Mouse (Mus musculus): ENCODE results near the gene Olfr641. TPM values are rescaled to one million over a fixed set of nuclear protein-coding genes. Genes with fewer than 3 reads are reported as not detected.

The Olfr641 gene
- polyA plus RNA-seq (2015; fragmentation: Illumina TruSeq; extraction: RNeasy Lipid Tissue Mini Kit (QIAGEN cat#74804); ENCODE audit: insufficient read depth, low replicate concordance), result not detected

DNA sequence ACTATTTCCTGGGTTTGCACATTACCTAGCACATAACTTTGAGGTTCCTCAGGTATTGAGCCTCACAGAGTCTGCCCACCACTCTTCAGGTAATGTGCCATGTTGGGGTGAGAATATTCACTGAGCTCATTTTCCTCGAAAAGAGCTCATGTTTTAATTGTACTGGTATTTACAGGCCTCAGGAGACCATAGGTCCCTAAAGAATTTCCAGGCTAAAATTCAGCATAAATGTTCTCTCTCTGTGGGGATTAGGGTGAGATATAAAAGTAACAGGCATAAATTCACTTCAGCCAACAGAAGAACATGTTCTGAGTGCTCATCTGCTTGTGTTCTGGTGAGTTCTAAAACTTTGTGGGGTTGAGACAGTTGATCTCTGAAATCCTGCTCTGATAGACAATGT lies at the start of gene Olfr641:
Gene Olfr641 (plus strand): TSS at position 301 of the 400 bp plus-strand sequence.

DNA sequence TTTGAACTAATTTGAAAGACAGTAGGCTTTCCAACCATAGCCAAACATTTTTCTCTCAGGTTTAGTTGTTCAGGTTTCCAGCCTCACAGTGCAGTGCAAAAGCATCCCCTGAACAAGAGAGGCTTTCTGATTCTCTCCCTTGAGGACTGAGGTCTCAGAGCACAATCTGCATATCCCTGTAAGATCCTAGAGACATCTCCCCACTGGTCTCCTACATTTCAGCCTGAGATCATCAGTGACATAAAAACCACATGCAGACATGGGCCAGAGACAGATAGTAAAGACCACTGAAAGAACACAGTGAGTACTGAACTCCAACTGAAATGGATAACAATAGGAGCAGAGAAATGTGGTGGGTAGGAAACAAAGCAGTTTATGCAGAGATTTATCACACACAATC lies 36.8 kb upstream of the Olfr641 start, which contains the start of gene Olfr638:
Gene Olfr638 (plus strand): TSS at position 301 of the 400 bp plus-strand sequence.

DNA sequence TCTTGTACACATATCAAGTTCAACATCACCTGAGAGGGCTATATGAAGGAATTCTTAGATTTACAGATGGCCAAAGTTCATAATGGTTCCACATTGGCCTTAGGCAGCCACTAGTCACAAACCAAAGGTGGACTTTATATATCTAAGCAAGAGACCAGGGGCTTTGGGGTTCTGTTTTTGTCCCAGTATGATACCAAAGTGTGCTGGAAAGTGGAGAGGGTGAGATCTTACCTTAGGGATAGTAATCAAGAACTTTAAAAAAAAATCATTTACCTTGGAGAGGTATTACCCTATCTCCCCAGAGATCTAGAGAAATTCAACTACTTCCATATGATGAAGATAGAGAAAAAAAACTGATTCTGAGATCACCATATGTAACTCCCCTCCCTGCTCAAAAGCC lies 18.0 kb upstream of the Olfr641 start, which contains the start of gene Olfr639:
Gene Olfr639 (minus strand): TSS at position 101 of the 400 bp plus-strand sequence.

DNA sequence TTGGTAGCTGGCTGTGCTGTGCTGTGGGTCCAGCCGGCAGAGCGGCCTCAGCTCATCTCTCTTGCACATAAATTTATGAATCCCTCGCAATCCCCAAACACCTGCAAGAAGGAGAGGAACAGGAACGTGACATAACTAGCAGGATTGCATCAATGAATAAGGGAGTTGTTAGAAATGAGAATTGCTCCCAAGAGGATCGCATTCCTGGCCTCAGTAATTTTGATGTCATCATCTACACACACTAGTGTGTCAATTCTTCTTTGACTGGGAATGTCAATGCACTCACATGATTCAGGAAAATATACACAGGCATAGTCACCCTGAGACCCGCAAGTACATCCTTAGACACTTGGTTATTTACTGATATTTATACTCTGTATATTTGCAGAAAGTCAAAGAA lies 9.8 kb upstream of the Olfr641 start, which contains the start of gene Olfr640:
Gene Olfr640 (minus strand): TSS at position 101 of the 400 bp plus-strand sequence.

DNA sequence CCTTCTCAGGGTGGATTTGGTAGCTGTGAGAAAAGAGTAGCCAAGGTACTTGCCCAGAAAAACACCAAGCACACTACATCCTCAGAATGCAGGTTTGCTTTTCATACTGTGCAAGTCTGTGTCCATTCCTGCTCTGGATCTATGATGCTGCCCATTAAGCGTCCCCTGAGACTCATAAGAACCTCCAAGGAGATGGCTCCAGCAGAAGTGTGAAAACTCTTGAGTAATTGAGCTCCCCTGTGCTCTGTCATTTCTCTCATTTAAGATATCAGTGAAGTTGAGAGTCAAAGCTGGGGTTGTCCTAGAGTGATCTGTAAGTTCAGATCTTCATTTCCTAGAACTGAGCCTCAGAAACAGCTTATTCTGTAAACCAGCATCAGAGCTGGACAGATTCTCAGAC lies 17.3 kb downstream of the Olfr641 start, which contains the start of gene Olfr642:
Gene Olfr642 (minus strand): TSS at position 101 of the 400 bp plus-strand sequence.

DNA sequence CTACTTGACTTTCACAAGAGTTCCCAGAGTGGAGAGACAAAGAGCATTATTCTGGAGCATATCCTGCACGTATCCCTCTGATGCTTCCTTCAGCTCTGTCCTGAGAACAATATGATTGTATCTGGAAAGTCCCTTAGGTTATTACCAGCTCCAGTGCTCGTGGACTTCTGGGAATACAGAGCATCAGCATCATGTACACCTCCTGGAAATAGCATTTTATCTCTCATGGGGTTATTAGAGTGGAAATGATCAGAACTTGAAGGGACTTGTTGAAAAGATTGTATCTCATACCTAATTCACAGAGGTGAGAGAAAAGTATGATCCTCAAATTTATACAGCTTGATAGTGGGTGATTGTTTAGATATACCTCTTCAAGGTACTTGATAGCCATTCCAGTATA lies 26.1 kb downstream of the Olfr641 start, which contains the start of gene 4930516K23Rik:
Gene 4930516K23Rik (minus strand): TSS at position 101 of the 400 bp plus-strand sequence.

DNA sequence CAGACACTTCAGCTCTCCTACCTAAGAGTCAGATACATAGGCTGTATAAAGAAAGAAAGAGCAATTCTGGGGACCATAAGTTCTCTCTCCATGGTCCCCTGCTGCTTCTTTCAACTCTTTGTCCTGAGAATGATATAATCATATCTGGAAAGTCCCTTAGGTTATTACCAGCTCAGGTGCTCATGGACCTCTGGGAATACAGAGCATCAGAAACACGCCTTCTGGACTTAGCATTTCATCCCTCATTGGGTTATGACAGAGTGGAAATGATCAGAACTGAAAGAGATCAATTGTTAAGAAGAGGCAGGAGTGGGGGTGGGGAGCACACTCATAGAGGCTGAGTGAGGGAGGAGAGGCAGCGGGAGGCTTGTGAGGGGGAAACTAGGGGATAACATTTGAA lies 36.5 kb downstream of the Olfr641 start, which contains the start of gene Olfr644:
Gene Olfr644 (minus strand): TSS at position 101 of the 400 bp plus-strand sequence.

DNA sequence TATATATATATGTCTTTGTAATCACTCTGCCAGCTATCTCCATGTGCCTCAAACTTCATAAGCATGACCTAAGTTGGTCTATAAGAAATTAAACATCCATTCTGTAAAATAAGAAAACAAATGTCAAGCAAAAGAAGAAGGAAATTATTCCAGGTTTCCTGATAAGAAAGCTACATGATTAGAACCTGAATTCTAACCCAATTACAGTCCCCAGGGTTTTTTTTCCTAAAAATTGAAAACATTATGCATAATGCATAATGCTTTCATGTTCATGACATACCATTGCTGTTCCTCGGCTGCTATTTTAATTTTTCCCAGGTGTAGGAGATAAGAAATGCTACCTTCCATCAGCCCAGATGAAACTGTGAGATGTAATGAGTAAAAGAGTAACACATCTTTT lies 50.1 kb downstream of the Olfr641 start, which contains the start of gene Olfr645:
Gene Olfr645 (minus strand): TSS at position 101 of the 400 bp plus-strand sequence.

Other genes with a start within 250 kb of the Olfr641 start
- not detected for gene Olfr67, start 243.6 kb upstream of the Olfr641 start, polyA plus RNA-seq (2015; fragmentation: Illumina TruSeq; extraction: RNeasy Lipid Tissue Mini Kit (QIAGEN cat#74804); ENCODE audit: insufficient read depth, low replicate concordance)
- 4,439 TPM for gene Hbb-bt, start 221.4 kb upstream of the Olfr641 start, polyA plus RNA-seq (2015; fragmentation: Illumina TruSeq; extraction: RNeasy Lipid Tissue Mini Kit (QIAGEN cat#74804); ENCODE audit: insufficient read depth, low replicate concordance)
- 24,371 TPM for gene Hbb-bs, start 207.3 kb upstream of the Olfr641 start, polyA plus RNA-seq (2015; fragmentation: Illumina TruSeq; extraction: RNeasy Lipid Tissue Mini Kit (QIAGEN cat#74804); ENCODE audit: insufficient read depth, low replicate concordance)
- not detected for gene Hbb-bh2, start 194.9 kb upstream of the Olfr641 start, polyA plus RNA-seq (2015; fragmentation: Illumina TruSeq; extraction: RNeasy Lipid Tissue Mini Kit (QIAGEN cat#74804); ENCODE audit: insufficient read depth, low replicate concordance)
- gene Hbb-bh1, start 192.3 kb upstream of the Olfr641 start, polyA plus RNA-seq (2015; fragmentation: Illumina TruSeq; extraction: RNeasy Lipid Tissue Mini Kit (QIAGEN cat#74804); ENCODE audit: insufficient read depth, low replicate concordance), result 0.80 TPM
- gene Hbb-y, start 182.2 kb upstream of the Olfr641 start, polyA plus RNA-seq (2015; fragmentation: Illumina TruSeq; extraction: RNeasy Lipid Tissue Mini Kit (QIAGEN cat#74804); ENCODE audit: insufficient read depth, low replicate concordance), result not detected
- not detected for gene Olfr66, start 149.2 kb upstream of the Olfr641 start, polyA plus RNA-seq (2015; fragmentation: Illumina TruSeq; extraction: RNeasy Lipid Tissue Mini Kit (QIAGEN cat#74804); ENCODE audit: insufficient read depth, low replicate concordance)
- not detected for gene Olfr64, start 141.0 kb upstream of the Olfr641 start, polyA plus RNA-seq (2015; fragmentation: Illumina TruSeq; extraction: RNeasy Lipid Tissue Mini Kit (QIAGEN cat#74804); ENCODE audit: insufficient read depth, low replicate concordance)
- gene Olfr65, start 132.0 kb upstream of the Olfr641 start, polyA plus RNA-seq (2015; fragmentation: Illumina TruSeq; extraction: RNeasy Lipid Tissue Mini Kit (QIAGEN cat#74804); ENCODE audit: insufficient read depth, low replicate concordance), result not detected
- not detected for gene Olfr631, start 106.6 kb upstream of the Olfr641 start, polyA plus RNA-seq (2015; fragmentation: Illumina TruSeq; extraction: RNeasy Lipid Tissue Mini Kit (QIAGEN cat#74804); ENCODE audit: insufficient read depth, low replicate concordance)
- not detected for gene Olfr632, start 101.1 kb upstream of the Olfr641 start, polyA plus RNA-seq (2015; fragmentation: Illumina TruSeq; extraction: RNeasy Lipid Tissue Mini Kit (QIAGEN cat#74804); ENCODE audit: insufficient read depth, low replicate concordance)
- gene Olfr633, start 91.0 kb upstream of the Olfr641 start, polyA plus RNA-seq (2015; fragmentation: Illumina TruSeq; extraction: RNeasy Lipid Tissue Mini Kit (QIAGEN cat#74804); ENCODE audit: insufficient read depth, low replicate concordance), result not detected
- not detected for gene Olfr635, start 64.3 kb upstream of the Olfr641 start, polyA plus RNA-seq (2015; fragmentation: Illumina TruSeq; extraction: RNeasy Lipid Tissue Mini Kit (QIAGEN cat#74804); ENCODE audit: insufficient read depth, low replicate concordance)
- not detected for gene Olfr638, start 36.7 kb upstream of the Olfr641 start, polyA plus RNA-seq (2015; fragmentation: Illumina TruSeq; extraction: RNeasy Lipid Tissue Mini Kit (QIAGEN cat#74804); ENCODE audit: insufficient read depth, low replicate concordance)
- not detected for gene Olfr639, start 18.1 kb upstream of the Olfr641 start, polyA plus RNA-seq (2015; fragmentation: Illumina TruSeq; extraction: RNeasy Lipid Tissue Mini Kit (QIAGEN cat#74804); ENCODE audit: insufficient read depth, low replicate concordance)
- gene Olfr640, start 9.9 kb upstream of the Olfr641 start, polyA plus RNA-seq (2015; fragmentation: Illumina TruSeq; extraction: RNeasy Lipid Tissue Mini Kit (QIAGEN cat#74804); ENCODE audit: insufficient read depth, low replicate concordance), result not detected
- gene Olfr642, start 17.2 kb downstream of the Olfr641 start, polyA plus RNA-seq (2015; fragmentation: Illumina TruSeq; extraction: RNeasy Lipid Tissue Mini Kit (QIAGEN cat#74804); ENCODE audit: insufficient read depth, low replicate concordance), result not detected
- not detected for gene 4930516K23Rik, start 26.0 kb downstream of the Olfr641 start, polyA plus RNA-seq (2015; fragmentation: Illumina TruSeq; extraction: RNeasy Lipid Tissue Mini Kit (QIAGEN cat#74804); ENCODE audit: insufficient read depth, low replicate concordance)
- not detected for gene Olfr644, start 36.4 kb downstream of the Olfr641 start, polyA plus RNA-seq (2015; fragmentation: Illumina TruSeq; extraction: RNeasy Lipid Tissue Mini Kit (QIAGEN cat#74804); ENCODE audit: insufficient read depth, low replicate concordance)
- not detected for gene Olfr645, start 50.0 kb downstream of the Olfr641 start, polyA plus RNA-seq (2015; fragmentation: Illumina TruSeq; extraction: RNeasy Lipid Tissue Mini Kit (QIAGEN cat#74804); ENCODE audit: insufficient read depth, low replicate concordance)
- not detected for gene Olfr646, start 69.4 kb downstream of the Olfr641 start, polyA plus RNA-seq (2015; fragmentation: Illumina TruSeq; extraction: RNeasy Lipid Tissue Mini Kit (QIAGEN cat#74804); ENCODE audit: insufficient read depth, low replicate concordance)
- gene Ubqln5, start 94.4 kb downstream of the Olfr641 start, polyA plus RNA-seq (2015; fragmentation: Illumina TruSeq; extraction: RNeasy Lipid Tissue Mini Kit (QIAGEN cat#74804); ENCODE audit: insufficient read depth, low replicate concordance), result not detected
- not detected for gene Olfr643, start 102.0 kb downstream of the Olfr641 start, polyA plus RNA-seq (2015; fragmentation: Illumina TruSeq; extraction: RNeasy Lipid Tissue Mini Kit (QIAGEN cat#74804); ENCODE audit: insufficient read depth, low replicate concordance)
- not detected for gene Ubqln3, start 107.8 kb downstream of the Olfr641 start, polyA plus RNA-seq (2015; fragmentation: Illumina TruSeq; extraction: RNeasy Lipid Tissue Mini Kit (QIAGEN cat#74804); ENCODE audit: insufficient read depth, low replicate concordance)
- not detected for gene Ubqlnl, start 115.1 kb downstream of the Olfr641 start, polyA plus RNA-seq (2015; fragmentation: Illumina TruSeq; extraction: RNeasy Lipid Tissue Mini Kit (QIAGEN cat#74804); ENCODE audit: insufficient read depth, low replicate concordance)
- gene Olfm5, start 129.4 kb downstream of the Olfr641 start, polyA plus RNA-seq (2015; fragmentation: Illumina TruSeq; extraction: RNeasy Lipid Tissue Mini Kit (QIAGEN cat#74804); ENCODE audit: insufficient read depth, low replicate concordance), result not detected
- gene Olfr648, start 147.9 kb downstream of the Olfr641 start, polyA plus RNA-seq (2015; fragmentation: Illumina TruSeq; extraction: RNeasy Lipid Tissue Mini Kit (QIAGEN cat#74804); ENCODE audit: insufficient read depth, low replicate concordance), result 0.15 TPM
- not detected for gene Olfr649, start 160.5 kb downstream of the Olfr641 start, polyA plus RNA-seq (2015; fragmentation: Illumina TruSeq; extraction: RNeasy Lipid Tissue Mini Kit (QIAGEN cat#74804); ENCODE audit: insufficient read depth, low replicate concordance)
- gene Trim6, start 183.3 kb downstream of the Olfr641 start, polyA plus RNA-seq (2015; fragmentation: Illumina TruSeq; extraction: RNeasy Lipid Tissue Mini Kit (QIAGEN cat#74804); ENCODE audit: insufficient read depth, low replicate concordance), result 1.7 TPM
- 157 TPM for gene Trim34a, start 209.0 kb downstream of the Olfr641 start, polyA plus RNA-seq (2015; fragmentation: Illumina TruSeq; extraction: RNeasy Lipid Tissue Mini Kit (QIAGEN cat#74804); ENCODE audit: insufficient read depth, low replicate concordance)

Measured in spleen, adult 10 weeks (tissue).